ENCODE assay signal across 25 mouse cellular contexts in the genomic region with DNA sequence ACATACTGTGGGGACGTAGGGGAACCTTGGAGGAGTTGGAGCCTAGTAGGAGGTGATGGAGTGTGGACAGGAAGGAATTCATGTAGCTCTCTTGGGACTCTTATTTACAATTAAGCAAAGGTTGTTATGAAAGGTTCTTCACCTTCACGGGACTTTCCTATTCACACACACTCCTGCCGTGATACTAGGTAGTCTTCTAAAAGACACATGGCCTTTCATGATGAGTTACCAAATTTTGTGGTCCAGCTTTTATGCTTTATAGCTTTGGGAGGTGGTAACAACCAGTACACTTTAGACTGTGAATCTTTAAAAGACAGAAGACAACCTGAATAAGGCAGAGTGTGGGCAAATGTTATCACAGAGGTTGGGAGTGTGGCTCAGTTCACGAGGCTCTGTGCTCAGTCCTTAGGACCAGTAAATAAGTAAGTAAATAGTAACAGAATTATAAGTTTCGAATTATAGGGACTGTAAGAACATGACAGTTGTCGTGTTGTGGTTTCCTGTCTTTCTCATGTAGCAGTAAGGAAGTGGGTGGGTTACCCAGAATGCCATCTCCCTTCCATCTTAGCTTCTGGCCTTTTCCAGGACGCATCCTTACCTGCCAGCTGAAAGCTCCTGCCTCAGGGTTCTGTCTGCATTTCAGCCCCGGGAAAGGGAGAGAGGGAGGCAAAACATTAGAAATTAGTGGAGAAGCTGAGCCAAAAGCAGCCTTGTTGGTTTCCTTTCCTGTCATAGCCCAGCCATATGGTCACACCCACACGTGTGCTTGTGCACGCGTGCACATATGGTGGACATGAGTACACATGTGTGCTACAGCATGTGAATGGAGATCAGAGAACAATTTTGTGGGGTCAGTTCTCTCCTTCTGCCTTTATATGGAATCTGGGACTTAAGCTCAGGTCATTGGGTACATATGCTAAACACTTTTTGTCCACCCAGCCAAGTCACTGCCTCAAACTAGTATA. TPM values are rescaled to one million over a fixed set of nuclear protein-coding genes. Genes with fewer than 3 reads are reported as not detected.
A peak's percentile ranks its signal among the peaks of the same experiment; 100 is the strongest.
DNase-seq lines count a peak whose midpoint lies in the region; ATAC-seq lines count a peak whose summit lies in the region.
"Had no signal": no experiment of that assay in that cellular context is flagged by ENCODE, and none has a peak within 500 bp of the region (broad histone marks: within the 10 kb centered on the region; RNA-seq: fewer than 3 reads in every experiment).

No protein-coding gene starts in this region.

- no peak overlapping the region for H3K4me2 ChIP-seq in midbrain, embryonic 13.5 days (replicated peaks)
- H3K4me2 ChIP-seq in intestine, embryonic 15.5 days (replicated peaks) = no peak overlapping the region
- H3K4me2 ChIP-seq: embryonic facial prominence, embryonic 12.5 days; liver, embryonic 15.5 days; lung, embryonic 15.5 days; midbrain, embryonic 15.5 days; neural tube, embryonic 13.5 days had no signal

- H3K27me3 ChIP-seq in midbrain, embryonic 13.5 days = no peaks in the 10 kb centered on the region
- H3K27me3 ChIP-seq in intestine, embryonic 15.5 days (replicated peaks) = no peaks in the 10 kb centered on the region
- H3K27me3 ChIP-seq: embryonic facial prominence, embryonic 12.5 days; liver, embryonic 15.5 days; lung, embryonic 15.5 days; midbrain, embryonic 15.5 days; neural tube, embryonic 13.5 days had no signal

- peaks cover 29% of the 10 kb centered on the region for H3K36me3 ChIP-seq in midbrain, embryonic 13.5 days
- no peaks in the 10 kb centered on the region for H3K36me3 ChIP-seq in intestine, embryonic 15.5 days
- H3K36me3 ChIP-seq: liver, embryonic 15.5 days; lung, embryonic 15.5 days; midbrain, embryonic 15.5 days had no signal

- H3K27ac ChIP-seq in midbrain, embryonic 13.5 days = no peak overlapping the region
- H3K27ac ChIP-seq in intestine, embryonic 15.5 days = no peak overlapping the region
- H3K27ac ChIP-seq: embryonic facial prominence, embryonic 12.5 days; hindbrain, postnatal 0 days; liver, embryonic 15.5 days; lung, embryonic 15.5 days; midbrain, embryonic 15.5 days; neural tube, embryonic 13.5 days had no signal

- H3K4me1 ChIP-seq in midbrain, embryonic 13.5 days (replicated peaks) = no peaks in the 10 kb centered on the region
- H3K4me1 ChIP-seq in intestine, embryonic 15.5 days (replicated peaks) = no peaks in the 10 kb centered on the region
- H3K4me1 ChIP-seq: embryonic facial prominence, embryonic 12.5 days; liver, embryonic 15.5 days; lung, embryonic 15.5 days; midbrain, embryonic 15.5 days; neural tube, embryonic 13.5 days had no signal

- peak; percentile 82 for ATAC-seq in activated CD4-positive, CD25-positive, alpha-beta regulatory T cell, adult 4 months
- ATAC-seq in midbrain, embryonic 13.5 days = no peak
- ATAC-seq in intestine, embryonic 15.5 days = no peak
- ATAC-seq: forebrain, postnatal 0 days; hindbrain, postnatal 0 days; midbrain, embryonic 15.5 days had no signal

- H3K9ac ChIP-seq in midbrain, embryonic 13.5 days (replicated peaks) = no peak overlapping the region
- H3K9ac ChIP-seq in intestine, embryonic 15.5 days = no peak overlapping the region
- H3K9ac ChIP-seq: embryonic facial prominence, embryonic 12.5 days; forebrain, postnatal 0 days; liver, embryonic 15.5 days; lung, embryonic 15.5 days; midbrain, embryonic 15.5 days; neural tube, embryonic 13.5 days had no signal

- peak; percentile 18 to 74 for DNase-seq in layer of hippocampus, adult 18-20 months (ENCODE audit: low spot score in 2 of 2)
- no peak for DNase-seq in layer of hippocampus, adult 9-10 months (ENCODE audit: low spot score)
- DNase-seq in CD4-positive helper T cell, adult 2 months (ENCODE audit: low read depth, low spot score) = peak; percentile 61
- peak; percentile 30 for DNase-seq in layer of hippocampus, postnatal 36 days
- no peak for DNase-seq in adrenal gland, postnatal 14 days
- DNase-seq: adrenal gland, postnatal 36 days; B cell, adult 2 months; cerebellum, adult 9-11 months; forebrain, postnatal 0 days; gastrocnemius, postnatal 36 days; kidney, adult 18-20 months; left cerebral cortex, postnatal 4 days; liver; lung, postnatal 36 days; retina, postnatal 1 day; right cerebral cortex, postnatal 4 days had no signal

- H3K4me3 ChIP-seq in midbrain, embryonic 13.5 days (replicated peaks) = no peak overlapping the region
- H3K4me3 ChIP-seq in intestine, embryonic 15.5 days (replicated peaks) = no peak overlapping the region
- H3K4me3 ChIP-seq: embryonic facial prominence, embryonic 12.5 days; liver, embryonic 15.5 days; lung, embryonic 15.5 days; midbrain, embryonic 15.5 days; neural tube, embryonic 13.5 days had no signal

- H3K9me3 ChIP-seq in midbrain, embryonic 13.5 days = no peaks in the 10 kb centered on the region
- no peaks in the 10 kb centered on the region for H3K9me3 ChIP-seq in intestine, embryonic 15.5 days
- H3K9me3 ChIP-seq: embryonic facial prominence, embryonic 12.5 days; liver, embryonic 15.5 days; lung, embryonic 15.5 days; midbrain, embryonic 15.5 days; neural tube, embryonic 13.5 days had no signal

- WGBS in midbrain, embryonic 13.5 days = 94% methylated on average over 11 of the region's 11 CpGs
- WGBS in intestine, embryonic 15.5 days = 87% methylated on average over 11 of the region's 11 CpGs

RNA-seq across cellular contexts. Expression of gene Wdr19, which starts 18.1 kb away (rescaled TPM):
- 10 to 100 TPM; 16.6 to 21.9 TPM for total RNA-seq in layer of hippocampus, adult 18-20 months (2021)
- polyA plus RNA-seq in activated CD4-positive, CD25-positive, alpha-beta regulatory T cell, adult 4 months (2017; shearing (Covaris generic)) = 1 to 10 TPM; 2.5 to 3.2 TPM
- 10 to 100 TPM; 19.4 to 21.2 TPM for total RNA-seq in layer of hippocampus, postnatal 36 days (2021)
- total RNA-seq in adrenal gland, postnatal 14 days (2021) = 8.3 and 9.0 TPM in 2 replicates
- 13.4 and 13.8 TPM in 2 replicates for polyA plus RNA-seq in midbrain, embryonic 13.5 days (2015; fragmentation: Nextera tagmentation; extraction: Ambion mirVana)
- 4.8 and 4.9 TPM in 2 replicates for polyA plus RNA-seq in intestine, embryonic 15.5 days (2015; fragmentation: Nextera tagmentation; extraction: Ambion mirVana)

Comparison
In these comparisons a context has a peak if more than half of its experiments do, and no peak if none do; other contexts are left out.
1. DNase-seq: peak in layer of hippocampus, adult 18-20 months (2 of 2), CD4-positive helper T cell, adult 2 months (single experiment) and layer of hippocampus, postnatal 36 days (2 of 2); none in layer of hippocampus, adult 9-10 months (single experiment) and adrenal gland, postnatal 14 days (single experiment).